ENCODE assay signal across 8 mouse cellular contexts in the genomic region with DNA sequence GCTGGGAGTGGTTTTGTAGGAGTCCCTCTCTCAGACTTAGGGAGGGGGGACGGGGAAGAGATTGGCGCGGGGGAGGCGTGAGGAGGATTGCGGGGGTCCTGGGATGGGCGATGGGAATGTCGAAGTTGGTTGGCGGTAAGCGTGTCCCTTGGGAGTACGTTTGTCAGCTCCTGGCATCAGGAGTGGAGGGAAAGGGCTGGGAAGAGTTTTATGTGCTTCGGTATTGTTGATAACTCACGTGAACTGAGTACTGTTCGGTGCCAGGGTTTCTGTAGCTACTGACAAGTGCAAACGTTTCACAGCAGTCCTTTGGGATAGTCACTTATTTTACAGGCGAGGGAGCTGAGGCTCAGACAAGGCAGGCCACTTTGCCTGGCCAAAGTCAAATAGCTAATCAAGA. TPM values are rescaled to one million over a fixed set of nuclear protein-coding genes. Genes with fewer than 3 reads are reported as not detected.
DNase-seq lines count a peak whose midpoint lies in the region; ATAC-seq and TF ChIP-seq lines count a peak whose summit lies in the region.

No protein-coding gene starts in this region.

- no peak for TF ChIP-seq POLR2A in cerebellum, adult 2 months (IDR thresholded peaks at IDR 0.05; ENCODE audit: borderline replicate concordance, insufficient read depth, low read length)
- TF ChIP-seq POLR2A in spleen, adult 2 months (IDR thresholded peaks at IDR 0.05; ENCODE audit: low read depth, low read length): no peak

- no peak overlapping the region for H3K27ac ChIP-seq in cerebellum, adult 2 months (ENCODE audit: insufficient read depth, low read length)
- 0 out of 2 replicates have a peak overlapping the region, but pooled peaks have one; percentile 31 for H3K27ac ChIP-seq in spleen, adult 2 months (ENCODE audit: insufficient read depth, low read length)
- H3K27ac ChIP-seq in liver, embryonic 11.5 days (ENCODE audit: low read depth, low read length): peak overlapping the region; percentile 38; the same call in 1 of the 2 replicates
- peak overlapping the region; percentile 49; the same call in 1 of the 2 replicates for H3K27ac ChIP-seq in stomach, postnatal 0 days (replicated peaks)

- under 1% methylated on average over 15 of the region's 15 CpGs for WGBS in cerebellum, adult 2 months
- 4% methylated on average over 15 of the region's 15 CpGs for WGBS in spleen, adult 2 months
- 2% methylated on average over 15 of the region's 15 CpGs for WGBS in liver, embryonic 11.5 days
- under 1% methylated on average over 15 of the region's 15 CpGs for WGBS in stomach, postnatal 0 days

- no peak for TF ChIP-seq CTCF in cerebellum, adult 2 months (IDR thresholded peaks at IDR 0.05; ENCODE audit: borderline replicate concordance, insufficient read depth, low read depth, low read length)
- no peak for TF ChIP-seq CTCF in spleen, adult 2 months (IDR thresholded peaks at IDR 0.05; ENCODE audit: extremely low read depth, insufficient read depth, insufficient read length, insufficient replicate concordance)
- TF ChIP-seq CTCF in stomach, postnatal 0 days (IDR thresholded peaks at IDR 0.05; ENCODE audit: low read depth): no peak

- DNase-seq in cerebellum, adult 2 months: no peak
- DNase-seq in cerebellum, postnatal 25 days: no peak
- no peak for DNase-seq in spleen, adult 2 months (ENCODE audit: low read depth in 1 of 2, low spot score in 2 of 2)
- DNase-seq in spleen, postnatal 4 days (ENCODE audit: low spot score in 2 of 2): no peak
- DNase-seq in liver, embryonic 11.5 days (ENCODE audit: low spot score): no peak
- DNase-seq in stomach, postnatal 0 days (ENCODE audit: low spot score): peak; percentile 23
- DNase-seq in gastrocnemius, postnatal 25 days: no peak

- H3K27me3 ChIP-seq in cerebellum, adult 2 months (ENCODE audit: control insufficient read depth, insufficient read depth, low read length): no peaks in the 10 kb centered on the region
- no peaks in the 10 kb centered on the region for H3K27me3 ChIP-seq in spleen, adult 2 months (ENCODE audit: control insufficient read depth, insufficient read depth, low read length)
- no peaks in the 10 kb centered on the region for H3K27me3 ChIP-seq in liver, embryonic 11.5 days (replicated peaks; ENCODE audit: control insufficient read depth, insufficient read depth, low read length)
- H3K27me3 ChIP-seq in stomach, postnatal 0 days (ENCODE audit: control insufficient read depth, insufficient read depth, low read length): no peaks in the 10 kb centered on the region

- peaks cover 7% of the 10 kb centered on the region for H3K36me3 ChIP-seq in spleen, adult 2 months (ENCODE audit: control insufficient read depth, insufficient read depth, low read length)
- peaks cover 11% of the 10 kb centered on the region for H3K36me3 ChIP-seq in liver, embryonic 11.5 days (ENCODE audit: control insufficient read depth, insufficient read depth, low read length)
- peaks cover 5% of the 10 kb centered on the region; the same call in 1 of the 2 replicates for H3K36me3 ChIP-seq in stomach, postnatal 0 days (ENCODE audit: control insufficient read depth, insufficient read depth, low read length)

- H3K4me1 ChIP-seq in cerebellum, adult 2 months (ENCODE audit: control insufficient read depth, insufficient read depth, low read length): peaks cover 6% of the 10 kb centered on the region; the same call in 1 of the 2 replicates
- peaks cover 17% of the 10 kb centered on the region; the same call in 1 of the 2 replicates for H3K4me1 ChIP-seq in spleen, adult 2 months (ENCODE audit: control insufficient read depth, insufficient read depth, insufficient read length)
- H3K4me1 ChIP-seq in liver, embryonic 11.5 days (replicated peaks; ENCODE audit: control insufficient read depth, insufficient read depth, low read length): peaks cover 23% of the 10 kb centered on the region
- peaks cover 10% of the 10 kb centered on the region; the same call in 1 of the 2 replicates for H3K4me1 ChIP-seq in stomach, postnatal 0 days (replicated peaks; ENCODE audit: control insufficient read depth, insufficient read depth)

- H3K4me3 ChIP-seq in cerebellum, adult 2 months (replicated peaks; ENCODE audit: insufficient read depth, low read depth, low read length): peak overlapping the region; percentile 93
- peak overlapping the region; percentile 93 for H3K4me3 ChIP-seq in spleen, adult 2 months (ENCODE audit: extremely low read depth, insufficient read depth, insufficient read length)
- peak overlapping the region; percentile 95 for H3K4me3 ChIP-seq in liver, embryonic 11.5 days (ENCODE audit: low read depth, low read length)
- H3K4me3 ChIP-seq in stomach, postnatal 0 days (ENCODE audit: low read depth, low read length): peak overlapping the region; percentile 92

- TF ChIP-seq EP300 in stomach, postnatal 0 days (optimal IDR thresholded peaks at IDR 0.05): no peak

- H3K4me2 ChIP-seq in liver, embryonic 11.5 days: peak overlapping the region; percentile 95
- peak overlapping the region; percentile 86 for H3K4me2 ChIP-seq in stomach, postnatal 0 days (replicated peaks; ENCODE audit: low read depth)

- ATAC-seq in liver, embryonic 11.5 days (replicated peaks; ENCODE audit: low FRiP score): no peak
- ATAC-seq in stomach, postnatal 0 days (ENCODE audit: low FRiP score, low TSS enrichment): no peak
- ATAC-seq in megakaryocyte progenitor cell, adult 5-6 weeks (replicated peaks; ENCODE audit: poor library complexity): no peak

- no peaks in the 10 kb centered on the region for H3K9me3 ChIP-seq in liver, embryonic 11.5 days (ENCODE audit: control insufficient read depth, low read length)
- no peaks in the 10 kb centered on the region for H3K9me3 ChIP-seq in stomach, postnatal 0 days (ENCODE audit: control insufficient read depth, low read length)

- peak overlapping the region; percentile 98 for H3K9ac ChIP-seq in liver, embryonic 11.5 days (ENCODE audit: low read depth, low read length)
- peak overlapping the region; percentile 83 for H3K9ac ChIP-seq in stomach, postnatal 0 days (ENCODE audit: low read length)

RNA-seq across cellular contexts. Expression of gene D430042O09Rik, which starts 0.4 kb away (rescaled TPM):
- polyA plus RNA-seq in cerebellum, adult 2 months (2012; rRNA removed): 11.5 and 11.9 TPM in 2 replicates
- polyA plus RNA-seq in spleen, adult 2 months (2012; rRNA removed): 7.0 and 7.3 TPM in 2 replicates
- polyA plus RNA-seq in liver, embryonic 11.5 days (2014; fragmentation: Nextera tagmentation; extraction: Ambion mirVana): 4.9 and 6.6 TPM in 2 replicates
- 2.1 and 2.4 TPM in 2 replicates for polyA plus RNA-seq in stomach, postnatal 0 days (2015; fragmentation: Nextera tagmentation; extraction: Ambion mirVana)
- total RNA-seq in megakaryocyte progenitor cell, adult 5-6 weeks (2015): 6.1 and 8.0 TPM in 2 replicates
- total RNA-seq in megakaryocyte progenitor cell, adult 5-6 weeks (2017): 7.2 and 7.9 TPM in 2 replicates
- 1 to 10 TPM; 4.7 to 9.0 TPM for total RNA-seq in gastrocnemius, postnatal 25 days (2021)

RNA-seq across cellular contexts. Expression of gene Gtf3c1, which starts 0.5 kb away (rescaled TPM):
- 51.7 and 53.2 TPM in 2 replicates for polyA plus RNA-seq in cerebellum, adult 2 months (2012; rRNA removed)
- 25.8 and 34.7 TPM in 2 replicates for polyA plus RNA-seq in spleen, adult 2 months (2012; rRNA removed)
- 28.3 and 28.8 TPM in 2 replicates for polyA plus RNA-seq in liver, embryonic 11.5 days (2014; fragmentation: Nextera tagmentation; extraction: Ambion mirVana)
- 6.3 and 6.6 TPM in 2 replicates for polyA plus RNA-seq in stomach, postnatal 0 days (2015; fragmentation: Nextera tagmentation; extraction: Ambion mirVana)
- total RNA-seq in megakaryocyte progenitor cell, adult 5-6 weeks (2015): 18.3 and 21.8 TPM in 2 replicates
- 33.6 and 34.8 TPM in 2 replicates for total RNA-seq in megakaryocyte progenitor cell, adult 5-6 weeks (2017)
- total RNA-seq in gastrocnemius, postnatal 25 days (2021): 10 to 100 TPM; 28.4 to 29.0 TPM
